11 mouse cellular contexts compared by ENCODE assay signal in genomic region chr3:152152483-152152804, GRCm38 (mm10). TPM values are rescaled to one million over a fixed set of nuclear protein-coding genes. Genes with fewer than 3 reads are reported as not detected.
DNase-seq lines count a peak whose midpoint lies in the region; ATAC-seq and TF ChIP-seq lines count a peak whose summit lies in the region.
"Had no signal": no experiment of that assay in that cellular context is flagged by ENCODE, and none has a peak within 500 bp of the region (broad histone marks: within the 10 kb centered on the region; RNA-seq: fewer than 3 reads in every experiment).

No protein-coding gene starts in this region.

- WGBS in heart, embryonic 16.5 days: 80% methylated on average over 1 of the region's 1 CpGs
- WGBS in intestine, embryonic 16.5 days: 96% methylated on average over 1 of the region's 1 CpGs
- 86% methylated on average over 1 of the region's 1 CpGs for WGBS in small intestine, adult 2 months

- no peak for DNase-seq in heart, adult 18-20 months
- peak; percentile 61 for DNase-seq in c-Kit-negative CD71-positive TER-119-positive erythroid progenitor cells, embryonic 14.5 days (ENCODE audit: low read depth, low spot score)
- no peak for DNase-seq in right cerebral cortex, postnatal 36 days (ENCODE audit: low spot score in 2 of 2)
- DNase-seq in urinary bladder, postnatal 25 days (ENCODE audit: low spot score): no peak
- DNase-seq: heart, postnatal 14 days; lung, postnatal 14 days had no signal

- no peak for TF ChIP-seq POLR2A in small intestine, adult 2 months (IDR thresholded peaks at IDR 0.05; ENCODE audit: low read depth, low read length)

- no peaks in the 10 kb centered on the region for H3K36me3 ChIP-seq in heart, embryonic 16.5 days (ENCODE audit: control insufficient read depth, insufficient read depth)
- H3K36me3 ChIP-seq in intestine, embryonic 16.5 days (ENCODE audit: control insufficient read depth, insufficient read depth, low read length): no peaks in the 10 kb centered on the region
- peaks cover 2% of the 10 kb centered on the region; the same call in 1 of the 2 replicates for H3K36me3 ChIP-seq in small intestine, adult 2 months (ENCODE audit: control insufficient read depth, insufficient read depth, low read length)

- peak overlapping the region; percentile 58 for H3K4me2 ChIP-seq in heart, embryonic 16.5 days (ENCODE audit: low read depth, low read length)
- H3K4me2 ChIP-seq in intestine, embryonic 16.5 days (ENCODE audit: low read depth, low read length): peak overlapping the region; percentile 9; the same call in 1 of the 2 replicates

- no peak for TF ChIP-seq CTCF in small intestine, adult 2 months (IDR thresholded peaks at IDR 0.05; ENCODE audit: extremely low read depth, insufficient read length, insufficient replicate concordance, low read depth, low read length)

- ATAC-seq in heart, embryonic 16.5 days (replicated peaks; ENCODE audit: extremely low read depth, insufficient read depth, low FRiP score): no peak
- ATAC-seq in intestine, embryonic 16.5 days: peak; percentile 45

- no peaks in the 10 kb centered on the region for H3K27me3 ChIP-seq in heart, embryonic 16.5 days (ENCODE audit: control insufficient read depth, insufficient read depth, low read length)
- H3K27me3 ChIP-seq in intestine, embryonic 16.5 days (replicated peaks; ENCODE audit: control insufficient read depth, insufficient read depth, low read length): no peaks in the 10 kb centered on the region
- no peaks in the 10 kb centered on the region for H3K27me3 ChIP-seq in small intestine, adult 2 months (ENCODE audit: control insufficient read depth, insufficient read depth, low read length)
- H3K27me3 ChIP-seq: CH12.LX had no signal

- peaks cover 23% of the 10 kb centered on the region for H3K4me1 ChIP-seq in heart, embryonic 16.5 days (ENCODE audit: control insufficient read depth, insufficient read depth, low read length)
- peaks cover 41% of the 10 kb centered on the region for H3K4me1 ChIP-seq in intestine, embryonic 16.5 days (ENCODE audit: control insufficient read depth, insufficient read depth, low read length)
- peaks cover 51% of the 10 kb centered on the region for H3K4me1 ChIP-seq in small intestine, adult 2 months (ENCODE audit: control insufficient read depth, insufficient read depth, insufficient read length, low read length)

- H3K4me3 ChIP-seq in heart, embryonic 16.5 days (ENCODE audit: low read length): no peak overlapping the region
- H3K4me3 ChIP-seq in intestine, embryonic 16.5 days (ENCODE audit: low read length): no peak overlapping the region; the same call in 1 of the 2 replicates
- no peak overlapping the region for H3K4me3 ChIP-seq in small intestine, adult 2 months (ENCODE audit: low read depth, low read length)

- peak overlapping the region; percentile 40; the same call in 1 of the 2 replicates for H3K9ac ChIP-seq in heart, embryonic 16.5 days (ENCODE audit: low read length)
- H3K9ac ChIP-seq in intestine, embryonic 16.5 days (ENCODE audit: low read depth, low read length): 0 out of 2 replicates have a peak overlapping the region, but pooled peaks have one; percentile 14

- H3K27ac ChIP-seq in heart, embryonic 16.5 days (ENCODE audit: low read length): no peak overlapping the region
- H3K27ac ChIP-seq in intestine, embryonic 16.5 days (ENCODE audit: low read length): peak overlapping the region; percentile 68
- H3K27ac ChIP-seq in small intestine, adult 2 months (ENCODE audit: insufficient read depth, low read depth, low read length): peak overlapping the region; percentile 90

- no peaks in the 10 kb centered on the region for H3K9me3 ChIP-seq in heart, embryonic 16.5 days (replicated peaks; ENCODE audit: control insufficient read depth, low read length)
- H3K9me3 ChIP-seq in intestine, embryonic 16.5 days (ENCODE audit: control insufficient read depth, low read length): no peaks in the 10 kb centered on the region

RNA-seq across cellular contexts. Expression of gene Gipc2, which starts 13.6 kb away (rescaled TPM):
- polyA plus RNA-seq in heart, embryonic 16.5 days (2015; fragmentation: Nextera tagmentation; extraction: Ambion mirVana): 5.7 and 6.4 TPM in 2 replicates
- total RNA-seq in heart, adult 18-20 months (2021): 1 to 10 TPM; 4.4 to 5.0 TPM
- polyA plus RNA-seq in intestine, embryonic 16.5 days (2015; fragmentation: Nextera tagmentation; extraction: Ambion mirVana): 244 TPM in 2 replicates
- 52.0 and 121 TPM in 2 replicates for polyA plus RNA-seq in small intestine, adult 2 months (2012; rRNA removed)
- total RNA-seq: monocyte, adult 5-6 weeks had no signal

RNA-seq across cellular contexts. Expression of gene Dnajb4, which starts 57.7 kb away (rescaled TPM):
- polyA plus RNA-seq in heart, embryonic 16.5 days (2015; fragmentation: Nextera tagmentation; extraction: Ambion mirVana): 49.1 and 57.7 TPM in 2 replicates
- 100 to 1,000 TPM; 118 to 137 TPM for total RNA-seq in heart, adult 18-20 months (2021)
- polyA plus RNA-seq in intestine, embryonic 16.5 days (2015; fragmentation: Nextera tagmentation; extraction: Ambion mirVana): 21.7 and 23.2 TPM in 2 replicates
- 0.48 and 1.4 TPM in 2 replicates for polyA plus RNA-seq in small intestine, adult 2 months (2012; rRNA removed)

RNA-seq across cellular contexts. Expression of gene Fubp1, which starts 57.8 kb away (rescaled TPM):
- polyA plus RNA-seq in heart, embryonic 16.5 days (2015; fragmentation: Nextera tagmentation; extraction: Ambion mirVana): 116 and 124 TPM in 2 replicates
- total RNA-seq in heart, adult 18-20 months (2021): 10 to 100 TPM; 51.2 to 52.5 TPM
- 143 and 157 TPM in 2 replicates for polyA plus RNA-seq in intestine, embryonic 16.5 days (2015; fragmentation: Nextera tagmentation; extraction: Ambion mirVana)
- 9.3 and 18.4 TPM in 2 replicates for polyA plus RNA-seq in small intestine, adult 2 months (2012; rRNA removed)
